Comparison of ENCODE assay signal across 16 mouse cellular contexts in the genomic region with DNA sequence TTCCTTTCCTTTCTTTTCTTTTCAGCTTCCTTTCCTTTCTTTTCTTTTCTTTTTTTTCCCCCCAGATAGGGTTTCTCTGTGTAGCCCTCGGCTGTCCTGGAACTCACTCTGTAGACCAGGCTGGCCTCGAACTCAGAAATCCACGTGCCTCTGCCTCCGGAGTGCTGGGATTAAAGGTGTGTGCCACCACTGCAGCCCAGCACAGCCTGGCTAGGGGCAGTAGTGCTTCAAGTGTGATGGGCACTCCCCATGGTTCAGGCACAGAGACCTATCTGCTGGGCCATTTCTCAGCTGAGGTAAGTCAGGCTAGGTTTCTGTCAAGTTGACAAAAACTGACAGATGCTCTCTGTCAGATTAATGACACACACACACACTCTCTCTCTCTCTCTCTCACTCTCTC.
"Had no signal": no experiment of that assay in that cellular context is flagged by ENCODE, and none has a peak within 500 bp of the region (broad histone marks: within the 10 kb centered on the region; RNA-seq: fewer than 3 reads in every experiment).

No protein-coding gene starts in this region.

- H3K27me3 ChIP-seq: neural tube, embryonic 15.5 days; stomach, embryonic 15.5 days had no signal

- H3K4me3 ChIP-seq: neural tube, embryonic 13.5 days; neural tube, embryonic 15.5 days; stomach, embryonic 15.5 days had no signal

- H3K9me3 ChIP-seq: neural tube, embryonic 13.5 days; neural tube, embryonic 15.5 days; stomach, embryonic 15.5 days had no signal

- H3K36me3 ChIP-seq: neural tube, embryonic 13.5 days; neural tube, embryonic 15.5 days; stomach, embryonic 15.5 days had no signal

- H3K4me1 ChIP-seq: stomach, embryonic 15.5 days had no signal

- DNase-seq: retina, postnatal 1 day; right cerebral cortex, adult 18-20 months; right cerebral cortex, postnatal 14 days; right cerebral cortex, postnatal 25 days; right cerebral cortex, postnatal 4 days; spleen, adult 18-20 months; thymus, adult 18-20 months; thymus, adult 2 months; thymus, postnatal 14 days; thymus, postnatal 25 days; thymus, postnatal 36 days; thymus, postnatal 4 days had no signal

- H3K4me2 ChIP-seq: neural tube, embryonic 13.5 days; neural tube, embryonic 15.5 days; stomach, embryonic 15.5 days had no signal

- H3K27ac ChIP-seq: neural tube, embryonic 13.5 days; neural tube, embryonic 15.5 days; stomach, embryonic 15.5 days; stomach, postnatal 0 days had no signal

- H3K9ac ChIP-seq: neural tube, embryonic 13.5 days; neural tube, embryonic 15.5 days; stomach, embryonic 15.5 days had no signal
